Mouse (Mus musculus) embryonic fibroblast, embryonic 13.5 days (primary cell): ENCODE data around the gene Cnpy4.

Experiments used
- CTCF ChIP-seq: IDR thresholded peaks from 2 replicates; pipeline ENCODE4 v1.5.1; 2011; ENCODE audit warnings: mild to moderate bottlenecking, control low read depth, low read length, moderate library complexity, borderline replicate concordance; ENCODE audit not compliant: insufficient read depth
- POLR2A ChIP-seq: IDR thresholded peaks from 2 replicates; pipeline ENCODE4 v1.6.1; 2011; ENCODE audit warnings: low read depth, mild to moderate bottlenecking, control low read depth, low read length, moderate library complexity

DNA sequence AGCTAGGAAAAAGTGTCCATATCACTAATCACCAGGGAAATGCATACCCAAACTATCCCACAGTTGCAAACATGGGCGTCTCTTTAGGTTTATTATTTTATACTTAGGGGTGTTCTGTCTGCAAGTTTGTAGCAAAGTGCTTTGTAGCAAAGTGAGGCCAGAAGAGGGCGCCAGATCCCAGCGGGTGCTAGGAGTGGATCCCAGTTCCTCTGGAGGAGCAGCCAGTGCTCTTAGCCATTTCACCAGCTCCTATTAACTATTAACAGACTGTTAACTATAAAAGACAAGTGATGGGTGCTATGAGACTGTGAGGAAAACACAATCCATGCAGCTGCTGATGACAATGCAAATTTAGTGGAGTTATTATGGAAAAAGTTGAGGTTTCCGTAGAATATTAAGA lies 34.8 kb downstream of the Cnpy4 start:
- TF ChIP-seq CTCF (peak; percentile 63; the same call in 1 of the 2 replicates), POLR2A (no peak)
